Mouse (Mus musculus): ENCODE measurements around the gene Zranb2. TPM values are rescaled to one million over a fixed set of nuclear protein-coding genes. Genes with fewer than 3 reads are reported as not detected.
A peak's percentile ranks its signal among the peaks of the same experiment; 100 is the strongest.

The Zranb2 gene
- polyA plus RNA-seq, 1 experiment from 2014 or later = 174 TPM

DNA sequence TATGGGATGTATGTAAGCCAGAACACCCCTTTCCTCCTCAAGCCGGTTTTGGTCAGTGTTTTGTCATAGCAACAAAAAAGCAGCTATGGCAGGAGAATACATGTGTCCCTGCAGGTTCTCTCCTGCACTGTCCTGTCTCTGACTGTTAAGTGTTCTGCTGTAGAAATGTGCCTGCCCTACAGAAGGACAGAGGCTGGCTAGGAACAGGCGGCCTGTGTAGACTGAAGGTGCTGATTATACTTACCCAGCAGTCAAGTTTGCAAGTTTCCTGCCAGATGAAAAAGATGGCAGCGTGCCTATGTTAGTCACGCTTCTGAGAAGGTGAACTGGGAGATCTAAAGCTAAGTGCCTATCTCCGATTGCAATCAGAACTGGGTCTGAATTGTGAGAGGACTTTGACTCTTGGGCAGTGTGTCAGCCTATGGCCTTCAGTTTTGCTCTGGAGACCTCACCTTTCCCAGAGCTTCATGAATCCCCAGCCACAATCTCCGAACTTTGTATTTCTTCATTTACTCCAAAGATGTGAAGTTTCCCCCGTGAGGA lies 63.9 kb downstream of the Zranb2 start:
- Histone ChIP-seq H3K9ac (ENCODE audit: low read length) (no peak overlapping the region), H3K4me1 (replicated peaks; ENCODE audit: control insufficient read depth, insufficient read depth, low read length) (no peaks in the 10 kb centered on the region), H3K4me2 (ENCODE audit: low read depth, low read length, severe bottlenecking) (no peak overlapping the region), H3K27me3 (ENCODE audit: control insufficient read depth, insufficient read depth, low read length) (no peaks in the 10 kb centered on the region), H3K9me3 (ENCODE audit: control insufficient read depth, low read length) (no peaks in the 10 kb centered on the region), H3K27ac (ENCODE audit: low read depth, low read length) (no peak overlapping the region), H3K4me3 (ENCODE audit: low read depth, low read length) (no peak overlapping the region), H3K36me3 (ENCODE audit: control insufficient read depth, insufficient read depth, low read length) (no peaks in the 10 kb centered on the region)
- no peak for DNase-seq (ENCODE audit: low spot score)
- 87% methylated on average over 7 of the region's 7 CpGs for WGBS
- ATAC-seq (replicated peaks; ENCODE audit: low FRiP score) = no peak

MicroRNAs within 50 kb of the gene (microRNA counts, 519-probe panel; counts per million panel counts)
- 31.2 counts per million for microRNA mmu-miR-186

Small RNAs within 50 kb of the gene (microRNA-seq; reads per million reads assigned to microRNA genes)
- 1,092 reads per million, percentile 68 among the genes with 10 or more reads in this experiment for gene Mir186 (ENCODE audit: insufficient number of aligned reads)

Other genes starting within 250 kb of the Zranb2 start
- gene Ptger3, start 32.7 kb downstream of the Zranb2 start, polyA plus RNA-seq (2014; fragmentation: Nextera tagmentation; extraction: Ambion mirVana) = 1.3 and 1.9 TPM in 2 replicates

All from forebrain, embryonic 11.5 days (tissue).